Mouse (Mus musculus): ENCODE data around the gene Nme4. TPM values are rescaled to one million over a fixed set of nuclear protein-coding genes. Genes with fewer than 3 reads are reported as not detected.

The Nme4 gene
- 96.7 and 107 TPM in 2 replicates for polyA plus RNA-seq (2015; fragmentation: Nextera tagmentation; extraction: Ambion mirVana)

GRCm38 (mm10) chr17:26095121-26095740 is at the start of gene Nme4:
Gene Nme4, minus strand, starts transcription at chr17:26095602.
- Histone ChIP-seq H3K4me1 (replicated peaks) (0 out of 2 replicates have a peak, but pooled peaks cover 5% of the 10 kb centered on the region), H3K36me3 (peaks cover 4% of the 10 kb centered on the region; the same call in 1 of the 2 replicates), H3K4me3 (replicated peaks) (peak within 1 kb of the TSS; percentile 76), H3K27ac (peak within 1 kb of the TSS; percentile 73), H3K9ac (peak within 1 kb of the TSS; percentile 91), H3K9me3 (no peaks in the 10 kb centered on the region), H3K4me2 (replicated peaks) (peak within 1 kb of the TSS; percentile 85), H3K27me3 (replicated peaks) (no peaks in the 10 kb centered on the region)
- WGBS: 1% methylated on average over 47 of the region's 47 CpGs
- ATAC-seq: peak; percentile 88

DNA sequence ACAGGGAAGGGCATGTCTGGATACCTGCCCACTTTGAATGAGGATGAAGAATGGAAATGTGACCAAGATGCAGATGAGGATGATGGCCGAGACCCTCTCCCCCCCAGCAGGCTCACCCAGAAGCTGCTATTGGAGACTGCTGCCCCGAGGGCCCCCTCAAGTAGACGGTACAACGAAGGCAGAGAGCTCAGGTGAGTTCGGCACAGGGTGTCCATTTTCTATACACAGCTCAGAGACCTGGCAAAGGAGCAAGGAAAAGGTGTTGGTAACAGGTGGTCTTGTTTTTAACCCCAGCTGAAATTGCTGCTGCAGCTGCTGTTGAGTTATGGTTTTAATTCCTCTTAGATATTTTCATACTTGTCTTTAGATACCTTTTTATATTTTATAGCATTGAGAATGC is 48.0 kb upstream of the Nme4 start:
- Histone ChIP-seq H3K36me3 (peaks cover 20% of the 10 kb centered on the region), H3K27ac (no peak overlapping the region), H3K9me3 (no peaks in the 10 kb centered on the region), H3K4me3 (replicated peaks) (no peak overlapping the region), H3K4me2 (replicated peaks) (no peak overlapping the region), H3K27me3 (replicated peaks) (no peaks in the 10 kb centered on the region), H3K4me1 (replicated peaks) (peaks cover 11% of the 10 kb centered on the region), H3K9ac (no peak overlapping the region)
- ATAC-seq: no peak
- WGBS: 90% methylated on average over 5 of the region's 5 CpGs

GRCm38 (mm10) chr17:26142796-26143195 is 47.4 kb upstream of the Nme4 start:
- no peak overlapping the region for H3K4me2 ChIP-seq (replicated peaks)
- peaks cover 19% of the 10 kb centered on the region for H3K36me3 ChIP-seq
- ATAC-seq: no peak
- H3K9me3 ChIP-seq: no peaks in the 10 kb centered on the region
- no peak overlapping the region for H3K9ac ChIP-seq
- no peak overlapping the region for H3K27ac ChIP-seq
- H3K4me3 ChIP-seq (replicated peaks): no peak overlapping the region
- peaks cover 13% of the 10 kb centered on the region for H3K4me1 ChIP-seq (replicated peaks)
- 89% methylated on average over 4 of the region's 4 CpGs for WGBS
- no peaks in the 10 kb centered on the region for H3K27me3 ChIP-seq (replicated peaks)

DNA sequence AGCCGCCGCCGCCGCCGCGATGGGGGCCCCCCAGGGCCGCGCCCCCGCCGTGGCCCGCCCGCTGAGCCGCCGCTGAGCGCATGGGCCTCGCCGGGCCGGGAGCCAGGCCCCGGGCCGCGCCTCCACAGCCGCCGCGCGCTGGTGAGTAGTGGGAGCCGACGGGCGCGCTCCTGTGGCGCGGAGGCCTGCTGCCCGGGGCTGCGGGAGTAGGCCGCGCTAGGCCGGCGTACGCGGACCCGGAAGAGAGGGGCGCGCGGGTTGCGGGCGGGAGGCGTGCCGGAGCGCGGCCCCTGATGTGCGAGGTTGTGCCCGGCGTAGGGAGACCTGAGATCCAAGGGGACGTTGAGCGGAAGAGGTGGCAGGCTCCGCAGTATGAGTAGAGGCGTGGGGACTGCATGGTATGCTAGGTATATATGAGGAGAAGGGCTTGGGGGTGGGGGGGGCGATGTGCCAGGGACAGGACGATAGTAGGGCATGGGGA is 43.5 kb upstream of the Nme4 start:
- 2% methylated on average over 57 of the region's 58 CpGs for WGBS
- ATAC-seq: peak; percentile 79
- H3K36me3 ChIP-seq: peaks cover 9% of the 10 kb centered on the region
- H3K4me1 ChIP-seq (replicated peaks): peaks cover 16% of the 10 kb centered on the region
- H3K27me3 ChIP-seq (replicated peaks): no peaks in the 10 kb centered on the region
- H3K4me3 ChIP-seq (replicated peaks): peak overlapping the region; percentile 95
- peak overlapping the region; percentile 98 for H3K9ac ChIP-seq
- peak overlapping the region; percentile 78 for H3K4me2 ChIP-seq (replicated peaks)
- peak overlapping the region; percentile 97 for H3K27ac ChIP-seq
- no peaks in the 10 kb centered on the region for H3K9me3 ChIP-seq

GRCm38 (mm10) chr17:26138239-26138836 is 42.9 kb upstream of the Nme4 start, which contains the start of gene Axin1:
Gene Axin1, plus strand, starts transcription at chr17:26138688.
- Histone ChIP-seq H3K9ac (peak within 1 kb of the TSS; percentile 98), H3K4me1 (replicated peaks) (peaks cover 17% of the 10 kb centered on the region), H3K4me2 (replicated peaks) (peak within 1 kb of the TSS; percentile 78), H3K9me3 (no peaks in the 10 kb centered on the region), H3K27me3 (replicated peaks) (no peaks in the 10 kb centered on the region), H3K4me3 (replicated peaks) (peak within 1 kb of the TSS; percentile 95), H3K36me3 (peaks cover 8% of the 10 kb centered on the region; the same call in 1 of the 2 replicates), H3K27ac (peak within 1 kb of the TSS; percentile 97)
- 1% methylated on average over 42 of the region's 42 CpGs for WGBS
- ATAC-seq: peak; percentile 98

DNA sequence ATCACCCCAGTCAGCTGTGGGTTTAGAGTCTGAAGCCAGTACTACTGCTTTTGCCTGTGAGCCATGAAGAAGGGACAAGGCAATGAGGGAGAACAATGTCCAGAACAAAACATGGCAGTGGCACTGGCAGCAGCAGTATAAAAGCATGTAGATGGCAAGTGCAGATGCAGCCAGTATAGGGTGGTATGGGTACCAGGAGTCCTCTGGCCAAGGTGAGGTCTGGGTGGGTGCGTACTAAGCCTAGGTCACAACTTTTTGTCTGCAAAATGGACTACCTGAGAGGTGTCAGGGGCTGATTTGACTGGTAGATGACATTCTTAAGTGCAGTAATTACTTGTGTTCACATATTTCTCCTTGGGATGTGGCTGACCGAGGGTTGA is 42.3 kb upstream of the Nme4 start:
- Histone ChIP-seq H3K4me3 (replicated peaks) (peak overlapping the region; percentile 95), H3K9ac (no peak overlapping the region)
- WGBS: 69% methylated on average over 2 of the region's 2 CpGs

DNA sequence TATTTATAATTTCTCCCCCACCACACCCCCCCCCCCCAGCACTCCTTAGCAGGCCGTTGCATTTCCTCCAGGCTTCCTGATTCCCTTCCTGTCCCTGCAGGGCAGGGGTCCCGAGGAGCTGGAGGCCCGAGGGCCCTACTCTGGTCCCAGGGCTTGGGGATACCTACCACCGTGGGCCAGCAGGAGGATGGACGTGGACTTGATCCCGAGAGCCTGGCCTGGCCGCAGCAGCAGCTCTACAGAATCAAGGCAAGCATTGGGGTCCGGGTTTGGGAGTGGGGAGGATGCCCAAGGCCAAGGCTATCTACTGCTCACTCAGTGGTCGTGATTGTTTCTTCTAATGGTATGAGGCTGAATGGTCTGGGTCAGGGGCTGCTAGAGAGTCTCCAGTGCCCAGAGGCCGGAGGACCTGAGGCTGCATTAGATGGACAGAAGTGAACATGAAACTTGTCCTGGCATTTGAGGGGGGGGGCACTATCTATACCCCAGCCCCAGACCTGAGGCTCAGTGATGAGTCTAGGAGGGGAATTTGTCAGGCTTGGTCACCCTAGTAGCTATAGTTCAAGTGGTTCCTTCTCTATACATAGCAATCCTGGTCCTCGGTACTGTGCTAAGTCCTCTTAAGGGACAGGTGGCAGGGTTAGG is 41.8 kb upstream of the Nme4 start:
- H3K9ac ChIP-seq: no peak overlapping the region
- H3K36me3 ChIP-seq: no peaks in the 10 kb centered on the region
- peak overlapping the region; percentile 95; the same call in 1 of the 2 replicates for H3K4me3 ChIP-seq (replicated peaks)
- peaks cover 17% of the 10 kb centered on the region for H3K4me1 ChIP-seq (replicated peaks)
- 83% methylated on average over 11 of the region's 11 CpGs for WGBS
- no peaks in the 10 kb centered on the region for H3K27me3 ChIP-seq (replicated peaks)
- no peak overlapping the region for H3K27ac ChIP-seq
- H3K4me2 ChIP-seq (replicated peaks): no peak overlapping the region
- no peaks in the 10 kb centered on the region for H3K9me3 ChIP-seq
- no peak for ATAC-seq

More for the DNA sequence above, 42.3 kb upstream of the Nme4 start:
- ATAC-seq: no peak
- Histone ChIP-seq H3K4me1 (replicated peaks) (peaks cover 17% of the 10 kb centered on the region), H3K36me3 (peaks cover 2% of the 10 kb centered on the region; the same call in 1 of the 2 replicates), H3K4me2 (replicated peaks) (peak overlapping the region; percentile 78), H3K9me3 (no peaks in the 10 kb centered on the region), H3K27ac (0 out of 2 replicates have a peak overlapping the region, but pooled peaks have one; percentile 37), H3K27me3 (replicated peaks) (no peaks in the 10 kb centered on the region)

DNA sequence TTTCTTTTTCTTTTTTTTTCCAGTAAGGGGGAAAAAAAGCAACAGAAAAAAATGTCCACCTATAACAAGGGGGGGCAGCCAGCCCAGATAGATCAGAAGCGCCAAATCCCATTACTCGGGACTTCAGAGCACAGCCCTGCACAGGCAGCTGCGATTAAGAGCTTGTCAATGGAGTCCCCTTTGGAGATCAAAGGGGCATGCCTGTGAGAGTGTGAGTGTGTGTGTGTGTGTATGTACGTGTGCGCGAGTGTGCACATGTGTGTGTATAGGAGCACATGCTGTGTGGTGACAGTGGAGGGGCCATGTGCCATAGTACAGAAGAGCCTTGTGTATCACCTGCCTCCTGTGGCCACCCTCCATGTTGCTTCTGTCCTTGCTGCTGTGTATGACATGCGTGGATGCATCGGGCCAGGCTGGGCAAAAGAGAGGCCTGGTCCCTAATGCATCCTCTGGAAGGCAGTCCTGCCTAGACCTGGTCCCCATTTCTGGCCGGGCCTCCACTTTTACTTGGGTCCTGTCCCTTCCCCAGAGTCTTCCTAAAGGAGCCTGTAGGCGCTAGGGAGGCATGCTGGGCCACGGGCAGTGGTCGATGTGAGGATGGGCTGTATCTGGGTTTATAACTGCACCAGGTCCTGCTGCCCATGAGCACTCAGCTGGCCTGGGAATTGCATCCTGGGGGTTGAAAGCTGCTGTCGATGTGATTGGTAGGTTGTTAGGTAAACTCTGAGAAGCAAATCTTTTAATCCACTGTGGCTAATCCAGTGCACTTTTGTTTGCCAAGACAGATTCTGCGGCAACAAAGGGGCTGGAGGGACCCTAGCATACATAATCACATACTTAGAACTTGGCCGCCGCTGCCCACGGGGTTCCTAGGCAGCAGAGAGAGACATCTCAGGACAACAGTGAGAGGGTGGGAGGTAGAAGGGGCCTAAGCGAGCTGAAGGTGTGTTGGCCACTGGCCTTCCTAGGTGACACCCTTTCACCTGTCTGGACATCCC is 36.8 kb upstream of the Nme4 start:
- no peaks in the 10 kb centered on the region for H3K9me3 ChIP-seq
- WGBS: 88% methylated on average over 18 of the region's 18 CpGs
- no peak for ATAC-seq
- H3K36me3 ChIP-seq: peaks cover 19% of the 10 kb centered on the region; the same call in 1 of the 2 replicates
- no peak overlapping the region for H3K4me3 ChIP-seq (replicated peaks)
- H3K4me1 ChIP-seq (replicated peaks): 0 out of 2 replicates have a peak, but pooled peaks cover 2% of the 10 kb centered on the region
- no peak overlapping the region for H3K27ac ChIP-seq
- no peaks in the 10 kb centered on the region for H3K27me3 ChIP-seq (replicated peaks)
- H3K4me2 ChIP-seq (replicated peaks): no peak overlapping the region
- H3K9ac ChIP-seq: no peak overlapping the region

GRCm38 (mm10) chr17:26131062-26131732 is 35.8 kb upstream of the Nme4 start:
- no peaks in the 10 kb centered on the region for H3K27me3 ChIP-seq (replicated peaks)
- WGBS: 88% methylated on average over 18 of the region's 18 CpGs
- H3K4me3 ChIP-seq (replicated peaks): no peak overlapping the region
- H3K9me3 ChIP-seq: no peaks in the 10 kb centered on the region
- H3K4me1 ChIP-seq (replicated peaks): 0 out of 2 replicates have a peak, but pooled peaks cover 2% of the 10 kb centered on the region
- no peak overlapping the region for H3K4me2 ChIP-seq (replicated peaks)
- H3K9ac ChIP-seq: no peak overlapping the region
- H3K36me3 ChIP-seq: peaks cover 28% of the 10 kb centered on the region
- no peak overlapping the region for H3K27ac ChIP-seq
- ATAC-seq: 0 out of 2 replicates have a peak, but pooled peaks have one; percentile 33

- Histone ChIP-seq H3K9ac (no peak overlapping the region), H3K36me3 (peaks cover 30% of the 10 kb centered on the region), H3K27ac (no peak overlapping the region), H3K9me3 (no peaks in the 10 kb centered on the region), H3K27me3 (replicated peaks) (no peaks in the 10 kb centered on the region), H3K4me3 (replicated peaks) (no peak overlapping the region), H3K4me2 (replicated peaks) (no peak overlapping the region), H3K4me1 (replicated peaks) (peaks cover 10% of the 10 kb centered on the region)
- 91% methylated on average over 10 of the region's 10 CpGs for WGBS
- no peak for ATAC-seq
Measured at GRCm38 (mm10) chr17:26125226-26125625, 29.8 kb upstream of the Nme4 start.

DNA sequence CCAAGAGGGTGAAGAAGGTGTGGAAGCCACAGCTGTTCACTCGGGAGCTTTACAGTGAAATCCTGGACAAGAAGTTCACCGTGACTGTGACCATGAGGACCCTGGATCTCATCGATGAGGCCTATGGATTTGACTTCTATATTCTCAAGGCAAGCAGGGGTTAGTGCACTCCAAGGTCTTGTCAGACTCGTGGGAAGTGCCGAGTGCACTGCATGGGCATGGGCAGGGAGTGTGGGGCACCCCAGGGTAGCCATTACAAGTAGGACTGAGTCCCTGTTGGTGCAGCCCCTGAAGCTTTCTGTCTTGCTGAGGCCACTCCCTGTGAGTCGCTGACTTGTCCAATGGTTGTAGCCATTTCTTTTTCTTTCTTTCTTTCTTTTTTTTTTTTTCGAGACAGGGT is 29.2 kb upstream of the Nme4 start:
- no peak overlapping the region for H3K27ac ChIP-seq
- H3K9ac ChIP-seq: peak overlapping the region; percentile 74
- H3K36me3 ChIP-seq: peaks cover 25% of the 10 kb centered on the region
- H3K4me2 ChIP-seq (replicated peaks): peak overlapping the region; percentile 80
- no peaks in the 10 kb centered on the region for H3K9me3 ChIP-seq
- peaks cover 15% of the 10 kb centered on the region for H3K4me1 ChIP-seq (replicated peaks)
- H3K4me3 ChIP-seq (replicated peaks): peak overlapping the region; percentile 90
- H3K27me3 ChIP-seq (replicated peaks): no peaks in the 10 kb centered on the region; the same call in 1 of the 2 replicates
- no peak for ATAC-seq
- 83% methylated on average over 7 of the region's 7 CpGs for WGBS

All from intestine, embryonic 15.5 days (tissue).